Mouse (Mus musculus) heart, postnatal 0 days (tissue): ENCODE measurements around the gene Rragd. TPM values are rescaled to one million over a fixed set of nuclear protein-coding genes. Genes with fewer than 3 reads are reported as not detected.

Experiments used
- ATAC-seq: fragments of 200-750 bp; cut with Nextera tagmentation; 2 replicates; pipeline ENCODE4 v1.8.0; 2017; ENCODE audit warnings: low read depth, moderate number of reproducible peaks, moderate library complexity; ENCODE audit not compliant: insufficient read depth
- DNase-seq: peaks from one replicate; pipeline ENCODE4 v3.0.0-alpha.2; 2016; ENCODE audit warnings: low spot score
- H3K27ac ChIP-seq: fragments of 300-500 bp; sonication (generic); 2 replicates; pipeline ENCODE4 v1.5.1; 2014; ENCODE audit warnings: low read depth, mild to moderate bottlenecking
- H3K27me3 ChIP-seq: fragments of 300-500 bp; sonication (generic); 2 replicates; pipeline ENCODE4 v1.6.1; 2014; ENCODE audit warnings: low read length, mixed read lengths; ENCODE audit not compliant: control insufficient read depth, insufficient read depth
- H3K36me3 ChIP-seq: fragments of 300-500 bp; sonication (generic); replicated peaks from 2 replicates; pipeline ENCODE4 v1.6.1; 2014; ENCODE audit warnings: low read length, mixed read lengths; ENCODE audit not compliant: control insufficient read depth, insufficient read depth
- H3K4me1 ChIP-seq: fragments of 300-500 bp; sonication (generic); 2 replicates; pipeline ENCODE4 v1.6.1; 2014; ENCODE audit warnings: antibody characterized with exemption; ENCODE audit not compliant: control insufficient read depth, insufficient read depth
- H3K4me2 ChIP-seq: fragments of 300-500 bp; sonication (generic); 2 replicates; pipeline ENCODE4 v1.6.1; 2014; ENCODE audit warnings: low read depth, mild to moderate bottlenecking, low read length, moderate library complexity
- H3K4me3 ChIP-seq: fragments of 300-500 bp; sonication (generic); 2 replicates; pipeline ENCODE4 v1.5.1; 2014; ENCODE audit warnings: low read depth, low read length
- H3K9ac ChIP-seq: fragments of 300-500 bp; sonication (generic); replicated peaks from 2 replicates; pipeline ENCODE4 v1.6.1; 2014; ENCODE audit warnings: low read depth, low read length, mixed read lengths
- H3K9me3 ChIP-seq: fragments of 300-500 bp; sonication (generic); replicated peaks from 2 replicates; pipeline ENCODE4 v1.6.1; 2016; ENCODE audit warnings: low read length; ENCODE audit not compliant: control insufficient read depth
- CTCF ChIP-seq: IDR thresholded peaks from 2 replicates; pipeline ENCODE4 v1.5.1; 2016; ENCODE audit warnings: antibody characterized with exemption, control low read depth, low read depth
- EP300 ChIP-seq: IDR thresholded peaks from 2 replicates; pipeline ENCODE4 v1.6.1; 2016; ENCODE audit warnings: antibody characterized with exemption, low read depth
- whole genome bisulfite sequencing: fragments of 180-500 bp; shearing (Covaris S2); extraction: QIAGEN DNeasy Blood & Tissue Kit; methylation state at CpG from one replicate; pipeline ENCODE4 v1.1.7; 2014; 5-methylcytosine and 5-hydroxymethylcytosine counted together
- polyA plus RNA-seq: library from polyadenylated mRNA; unstranded; fragments of >200 nt; fragmentation: Nextera tagmentation; extraction: Ambion mirVana; gene quantifications from 2 replicates; pipeline ENCODE4 v1.2.1, GENCODE M21; 2015
- total RNA-seq: library from RNA; depleted of rRNA; stranded (reverse); fragments of >200 nt; gene quantifications from 2 replicates; pipeline ENCODE4 v1.2.3, GENCODE M21; 2014; ENCODE audit warnings: low replicate concordance

The Rragd gene
- total and polyA plus RNA-seq, 2 experiments from 2014 or later: 35.4 to 61.3 TPM

GRCm38 (mm10) chr4:33033515-33033914, 50.7 kb downstream of the Rragd start:
- H3K4me2 ChIP-seq: no peak overlapping the region
- H3K36me3 ChIP-seq: peaks cover 17% of the 10 kb centered on the region
- H3K27ac ChIP-seq: no peak overlapping the region
- H3K27me3 ChIP-seq: no peaks in the 10 kb centered on the region
- peaks cover 14% of the 10 kb centered on the region; the same call in 1 of the 2 replicates for H3K4me1 ChIP-seq
- ATAC-seq: no peak
- no peak for DNase-seq
- H3K9me3 ChIP-seq: peaks cover 5% of the 10 kb centered on the region; the same call in 1 of the 2 replicates
- no peak overlapping the region for H3K4me3 ChIP-seq
- H3K9ac ChIP-seq: no peak overlapping the region
- WGBS: 51% methylated on average over 6 of the region's 6 CpGs
- no peak for TF ChIP-seq EP300
- no peak for TF ChIP-seq CTCF

GRCm38 (mm10) chr4:33039826-33040225, 57.0 kb downstream of the Rragd start:
- H3K9me3 ChIP-seq: peaks cover 5% of the 10 kb centered on the region; the same call in 1 of the 2 replicates
- H3K27ac ChIP-seq: no peak overlapping the region
- H3K9ac ChIP-seq: no peak overlapping the region
- DNase-seq (no peak), ATAC-seq (no peak)
- no peak for TF ChIP-seq CTCF
- no peak for TF ChIP-seq EP300
- WGBS: 79% methylated on average over 4 of the region's 4 CpGs
- H3K27me3 ChIP-seq: no peaks in the 10 kb centered on the region
- H3K4me3 ChIP-seq: no peak overlapping the region
- H3K4me2 ChIP-seq: no peak overlapping the region
- H3K36me3 ChIP-seq: peaks cover 68% of the 10 kb centered on the region
- no peaks in the 10 kb centered on the region for H3K4me1 ChIP-seq

GRCm38 (mm10) chr4:33049601-33050000, 66.8 kb downstream of the Rragd start:
- no peak for DNase-seq
- Histone ChIP-seq H3K36me3 (peaks cover 81% of the 10 kb centered on the region), H3K9me3 (no peaks in the 10 kb centered on the region), H3K9ac (no peak overlapping the region), H3K4me1 (no peaks in the 10 kb centered on the region), H3K4me2 (no peak overlapping the region), H3K27me3 (no peaks in the 10 kb centered on the region), H3K27ac (no peak overlapping the region), H3K4me3 (no peak overlapping the region)
- WGBS: 97% methylated on average over 11 of the region's 11 CpGs
- no peak for ATAC-seq
- TF ChIP-seq EP300 (no peak), CTCF (no peak)

GRCm38 (mm10) chr4:33052055-33052454, 69.2 kb downstream of the Rragd start:
- no peak overlapping the region for H3K9ac ChIP-seq
- H3K4me1 ChIP-seq: no peaks in the 10 kb centered on the region
- WGBS: 94% methylated on average over 3 of the region's 3 CpGs
- ATAC-seq (no peak), DNase-seq (no peak)
- no peak overlapping the region for H3K4me2 ChIP-seq
- no peak overlapping the region for H3K4me3 ChIP-seq
- no peak overlapping the region for H3K27ac ChIP-seq
- no peaks in the 10 kb centered on the region for H3K9me3 ChIP-seq
- no peaks in the 10 kb centered on the region for H3K27me3 ChIP-seq
- H3K36me3 ChIP-seq: peaks cover 57% of the 10 kb centered on the region
- no peak for TF ChIP-seq CTCF
- no peak for TF ChIP-seq EP300

GRCm38 (mm10) chr4:33052650-33053049, 69.8 kb downstream of the Rragd start:
- H3K9ac ChIP-seq: no peak overlapping the region
- 91% methylated on average over 5 of the region's 5 CpGs for WGBS
- H3K4me2 ChIP-seq: no peak overlapping the region
- H3K9me3 ChIP-seq: no peaks in the 10 kb centered on the region
- no peak overlapping the region for H3K4me3 ChIP-seq
- no peak for DNase-seq
- no peak for ATAC-seq
- peaks cover 56% of the 10 kb centered on the region for H3K36me3 ChIP-seq
- H3K4me1 ChIP-seq: no peaks in the 10 kb centered on the region
- no peak for TF ChIP-seq EP300
- H3K27ac ChIP-seq: no peak overlapping the region
- no peaks in the 10 kb centered on the region for H3K27me3 ChIP-seq

GRCm38 (mm10) chr4:33054426-33054825, 71.6 kb downstream of the Rragd start:
- H3K27ac ChIP-seq: no peak overlapping the region
- TF ChIP-seq CTCF (no peak), EP300 (no peak)
- H3K4me1 ChIP-seq: peaks cover 4% of the 10 kb centered on the region; the same call in 1 of the 2 replicates
- no peak overlapping the region for H3K9ac ChIP-seq
- ATAC-seq: no peak
- DNase-seq: no peak
- no peak overlapping the region for H3K4me2 ChIP-seq
- H3K36me3 ChIP-seq: peaks cover 40% of the 10 kb centered on the region
- no peak overlapping the region for H3K4me3 ChIP-seq
- H3K9me3 ChIP-seq: no peaks in the 10 kb centered on the region
- H3K27me3 ChIP-seq: no peaks in the 10 kb centered on the region
